Mouse (Mus musculus) CH12F3 (cell line): ENCODE measurements around the gene Slc22a5.
"Not testable (repeated sequence)": the region's sequence is repeated elsewhere in the genome, so short reads cannot be mapped to it uniquely, and the experiment has no call there.

ENCODE experiments used
- in situ Hi-C: fragments of 300-500 bp; cut with MboI; formaldehyde crosslinking; loops from 2 replicates; pipeline ENCODE4 v1.14.3; 2020; ENCODE audit warnings: low sequenced_read_pairs

Slc22a5 gene

DNA sequence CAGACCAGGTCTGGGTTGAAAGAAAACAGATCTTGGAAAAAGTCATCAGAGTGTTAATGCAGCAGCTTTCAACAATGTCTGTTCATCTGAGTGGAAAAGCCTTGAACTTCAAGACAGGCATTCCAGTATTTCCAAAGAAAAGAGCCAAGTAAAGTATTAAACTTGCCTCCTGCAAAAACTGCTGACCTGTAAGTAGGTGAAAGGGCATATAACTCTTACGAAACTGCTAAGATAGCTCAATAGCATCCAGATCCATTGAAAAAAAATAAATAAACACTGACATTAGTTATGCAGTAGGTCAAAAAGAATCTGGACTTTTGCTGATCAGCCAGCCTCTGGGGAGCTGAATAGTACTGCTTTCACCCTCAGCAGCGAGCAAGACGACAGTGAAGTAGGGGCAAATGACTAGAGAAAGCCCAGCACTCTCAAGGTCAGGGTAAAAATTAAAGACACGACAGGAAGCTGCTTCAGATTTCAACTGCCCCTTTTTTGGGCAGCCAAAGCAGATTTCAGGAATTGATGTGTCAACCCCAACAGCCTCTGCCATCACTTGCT lies 2.3 kb downstream of the Slc22a5 start:
- in situ Hi-C loops = no loop called here

DNA sequence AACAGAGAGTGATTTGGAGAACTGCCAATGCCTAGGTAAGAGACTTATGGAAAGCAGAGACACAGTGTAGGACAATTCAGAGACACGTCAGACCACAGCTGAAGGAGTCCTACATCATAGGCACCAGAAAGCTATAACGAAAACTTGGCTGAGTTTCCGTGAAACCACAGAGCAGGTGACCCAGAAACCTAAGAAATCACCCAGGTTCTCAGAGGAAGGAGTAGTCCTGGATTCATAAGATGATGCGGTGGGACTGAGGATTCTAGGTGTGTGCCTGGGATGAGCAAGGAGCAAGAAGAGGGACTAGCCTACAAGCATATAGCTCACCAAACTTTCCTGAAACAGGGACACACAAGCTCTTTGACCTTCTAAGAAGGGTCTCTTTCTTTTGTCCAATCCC lies 3.2 kb downstream of the Slc22a5 start:
- in situ Hi-C loops = no loop called here

DNA sequence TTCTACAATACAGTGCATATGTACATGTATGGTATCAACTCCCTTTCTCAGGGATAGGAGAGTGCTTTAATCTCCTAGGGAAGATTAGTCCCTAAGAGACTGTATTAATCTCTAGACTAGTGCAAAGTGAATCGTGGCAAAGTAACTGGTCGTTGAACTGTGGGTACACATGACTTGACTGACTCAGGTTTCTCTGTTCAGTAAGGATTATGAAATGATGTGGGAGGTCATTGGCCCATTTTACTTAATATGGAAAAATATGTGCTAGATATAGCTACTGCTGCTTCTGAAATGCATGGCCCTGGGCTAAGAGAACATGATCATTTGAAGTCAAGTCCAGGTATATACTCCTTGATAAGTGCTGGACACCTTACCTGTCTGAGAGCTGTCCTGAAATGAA lies 8.2 kb downstream of the Slc22a5 start:
- in situ Hi-C loops = no loop called here

DNA sequence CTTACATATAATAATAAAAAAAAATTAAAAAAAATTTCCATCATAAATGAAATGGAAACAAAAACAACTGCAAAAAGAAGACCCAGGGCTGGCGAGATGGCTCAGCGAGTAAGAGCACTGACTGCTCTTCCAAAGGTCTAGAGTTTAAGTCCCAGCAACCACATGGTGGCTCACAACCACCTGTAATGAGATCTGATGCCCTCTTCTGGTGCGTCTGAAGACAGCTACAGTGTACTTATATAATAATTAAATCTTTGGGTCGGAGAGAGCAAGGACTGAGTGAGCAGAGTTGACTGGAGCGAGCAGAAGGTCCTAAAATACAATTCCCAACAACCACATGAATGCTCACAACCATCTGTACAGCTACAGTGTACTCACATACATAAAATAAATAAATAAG lies 13.4 kb downstream of the Slc22a5 start:
- in situ Hi-C loops = not testable (repeated sequence)

DNA sequence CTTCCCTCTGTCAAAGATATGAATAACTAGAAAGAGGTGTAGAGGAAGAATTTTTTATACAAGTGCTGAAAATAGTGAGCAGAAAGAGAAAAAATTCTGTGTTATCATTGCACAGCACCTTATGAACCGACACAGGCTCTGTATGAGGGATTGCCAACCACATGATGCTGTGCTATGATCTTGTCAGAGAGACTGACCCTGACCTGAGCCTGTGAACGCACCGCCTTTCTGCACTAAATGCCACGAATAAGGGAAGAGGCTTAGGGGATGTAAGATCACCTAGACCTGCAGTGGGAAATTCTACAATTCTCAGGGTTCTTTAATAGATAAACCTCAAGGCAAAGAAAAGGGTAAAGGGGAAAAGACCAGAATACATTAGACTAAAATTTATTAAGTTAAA lies 15.0 kb downstream of the Slc22a5 start:
- in situ Hi-C loops = no loop called here

DNA sequence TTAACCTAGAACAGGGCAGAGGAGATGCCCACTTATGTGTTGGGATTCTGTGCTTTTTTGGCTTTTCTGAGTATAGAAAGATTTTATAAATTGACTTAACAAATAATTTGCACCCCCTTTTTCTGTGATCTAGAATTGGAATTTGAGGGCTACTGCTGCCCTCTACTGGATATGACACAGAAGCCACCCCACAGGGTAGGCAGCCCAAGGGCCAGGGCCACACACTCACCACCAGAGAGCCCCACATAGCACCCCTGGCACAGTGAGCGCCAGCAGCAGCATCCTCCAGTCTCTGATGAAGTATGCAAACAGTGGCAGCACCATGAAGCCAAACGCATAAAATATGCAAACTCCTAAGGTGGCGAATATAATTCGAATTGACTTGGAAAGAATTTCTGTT lies 16.8 kb downstream of the Slc22a5 start:
- in situ Hi-C loops = no loop called here

DNA sequence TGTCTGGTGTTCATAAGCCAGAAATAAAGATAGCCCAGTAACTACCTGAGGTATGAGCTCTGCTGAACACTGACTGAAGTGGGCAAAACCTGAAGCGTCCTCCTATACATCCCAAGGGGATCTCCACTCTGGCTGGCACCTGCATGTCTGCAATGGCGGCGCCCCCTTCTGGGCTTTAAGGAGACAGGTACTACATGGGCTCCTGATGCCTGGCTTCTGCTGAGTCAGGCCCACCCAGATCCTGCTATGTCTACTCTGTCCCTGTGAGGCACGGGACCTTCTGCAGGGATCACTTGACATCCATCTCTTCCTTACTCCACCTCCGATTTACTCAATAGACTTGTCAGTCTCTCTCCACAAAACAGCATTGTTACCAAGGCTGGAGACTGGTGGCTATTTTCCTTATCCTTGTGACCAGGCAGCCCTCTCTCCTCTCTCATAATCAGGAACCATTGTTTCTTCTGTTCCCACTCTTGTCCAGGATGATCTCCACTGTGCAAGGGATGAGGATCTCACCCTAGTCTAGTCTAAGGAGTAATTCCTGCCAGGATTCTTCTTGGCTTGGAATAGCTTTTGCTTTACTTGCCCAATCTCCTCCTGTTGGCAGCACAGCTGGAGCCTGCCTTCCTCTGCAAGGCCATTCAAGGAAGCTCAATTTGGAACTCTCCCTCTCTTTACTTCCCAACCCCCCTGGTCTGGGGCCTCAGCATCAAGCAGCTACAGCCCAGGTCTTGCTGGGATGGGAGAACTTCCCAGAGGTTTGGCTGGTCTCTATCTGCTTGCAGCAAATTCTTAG lies 17.4 kb downstream of the Slc22a5 start:
- in situ Hi-C loops = not testable (repeated sequence)

DNA sequence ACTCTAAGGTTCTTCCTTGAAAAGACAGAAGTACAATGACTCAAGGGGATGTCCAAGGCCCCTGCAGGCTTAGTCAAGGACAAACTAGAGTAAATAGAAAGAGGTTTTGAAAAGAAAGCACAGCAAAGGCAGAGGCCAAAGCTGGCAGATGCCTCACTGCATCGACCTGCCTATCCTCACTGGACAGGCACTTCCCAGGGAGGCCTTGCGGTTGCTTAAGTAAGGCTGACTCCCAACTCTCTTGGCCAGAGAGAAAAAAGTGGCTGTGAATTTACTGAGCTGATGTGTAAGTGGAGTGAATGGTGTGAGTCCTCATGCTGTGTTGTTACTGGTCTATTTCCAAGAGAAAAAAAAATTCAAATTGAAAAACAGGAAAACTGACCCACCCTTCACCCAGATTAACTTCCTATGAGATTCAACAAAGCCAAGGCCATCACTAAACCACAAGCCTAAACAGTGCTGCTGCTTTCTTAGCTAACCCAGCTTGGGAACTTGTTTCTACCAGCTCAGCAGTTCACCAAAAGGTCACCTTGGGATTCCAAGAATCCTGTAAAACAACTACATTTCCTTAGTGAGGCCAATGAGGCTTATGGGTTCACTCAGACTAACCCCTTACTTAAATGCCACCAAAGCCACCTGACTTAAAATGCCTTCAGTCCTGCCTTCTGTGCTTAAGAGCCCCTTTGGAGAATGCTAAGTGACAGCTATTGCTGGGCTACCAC lies 19.5 kb downstream of the Slc22a5 start:
- in situ Hi-C loops = no loop called here

DNA sequence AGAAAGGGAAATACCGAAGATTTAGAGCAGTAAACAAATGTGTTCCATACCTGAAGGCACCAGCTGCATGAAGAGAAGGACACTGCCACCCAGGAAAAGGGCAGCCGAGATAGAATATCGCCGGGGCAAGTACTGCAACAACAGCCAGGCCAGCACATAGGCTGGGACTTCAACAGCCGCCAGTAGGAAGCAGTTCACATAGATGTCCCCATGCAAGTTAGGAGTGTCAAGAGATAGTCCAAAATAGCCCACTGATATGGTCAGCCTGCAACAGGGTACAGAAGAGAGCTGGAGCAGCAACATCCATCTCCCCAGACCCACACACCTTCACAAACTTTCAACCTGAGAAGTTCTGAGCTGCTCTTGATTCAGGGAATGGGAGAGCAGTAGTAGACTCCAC lies 22.3 kb downstream of the Slc22a5 start:
- in situ Hi-C loops = no loop called here

DNA sequence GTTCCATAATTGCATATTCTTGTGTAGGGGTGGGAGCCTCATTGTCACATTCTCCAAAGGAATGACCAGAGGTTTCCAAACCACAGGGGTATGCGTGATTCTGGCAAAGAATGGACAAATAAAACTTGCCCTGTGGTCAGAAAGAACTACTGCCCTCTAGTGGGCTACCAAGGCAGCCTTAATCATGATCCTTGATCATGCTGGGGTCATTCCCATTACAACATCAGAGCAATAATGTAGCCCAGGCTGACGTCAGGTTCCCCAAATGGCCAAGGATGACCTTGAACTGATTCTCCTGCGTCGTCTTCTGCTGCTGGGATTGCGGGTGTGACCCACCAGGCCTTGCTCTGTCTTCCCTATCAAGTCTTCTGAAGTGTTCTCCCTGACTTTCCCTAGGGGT lies 23.1 kb downstream of the Slc22a5 start:
- in situ Hi-C loops = not testable (repeated sequence)

DNA sequence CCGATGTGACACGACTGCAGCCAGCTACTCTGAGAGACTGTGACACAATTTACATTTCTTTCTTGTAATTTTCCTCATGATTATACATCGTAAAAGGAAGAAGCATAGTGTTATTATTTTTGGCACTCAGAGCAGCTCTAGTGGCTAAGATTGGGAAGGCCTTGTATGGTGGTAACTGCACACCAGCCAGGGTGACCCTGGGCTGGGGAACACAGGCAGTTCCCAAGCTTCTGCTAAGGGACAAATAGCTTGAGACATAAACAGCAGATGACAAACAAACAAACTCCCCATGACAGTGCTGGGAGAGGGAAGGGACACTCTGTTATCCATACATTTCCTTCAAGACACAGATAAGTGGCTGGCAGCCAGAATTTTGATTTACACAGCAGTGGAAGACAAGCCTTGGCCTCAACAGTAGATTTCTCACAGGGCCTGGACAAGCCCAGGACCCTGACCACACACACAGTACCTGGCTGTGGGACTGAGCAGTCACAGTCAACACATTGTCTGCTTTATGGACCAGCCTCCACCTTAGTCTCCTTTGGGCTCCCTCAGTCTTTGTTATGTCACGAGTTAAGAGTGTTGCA lies 26.6 kb downstream of the Slc22a5 start:
- in situ Hi-C loops = not testable (repeated sequence)

DNA sequence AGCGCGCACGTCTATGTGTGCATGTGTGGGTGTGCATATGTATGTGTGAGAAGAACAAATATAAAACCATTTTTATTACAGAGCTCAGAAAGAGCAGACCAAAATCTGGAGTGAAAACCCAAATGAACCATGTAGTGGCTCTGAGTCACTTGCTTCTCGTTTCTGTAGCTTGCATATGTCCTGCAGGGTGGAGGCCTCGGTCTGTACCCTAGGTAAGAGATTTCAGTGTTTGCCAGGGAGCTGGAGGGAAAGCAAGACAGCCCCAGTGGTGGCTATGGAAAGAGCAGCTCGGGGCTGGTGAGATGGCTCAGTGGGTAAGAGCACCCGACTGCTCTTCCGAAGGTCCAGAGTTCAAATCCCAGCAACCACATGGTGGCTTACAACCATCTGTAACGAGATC lies 30.5 kb downstream of the Slc22a5 start:
- in situ Hi-C loops = not testable (repeated sequence)

DNA sequence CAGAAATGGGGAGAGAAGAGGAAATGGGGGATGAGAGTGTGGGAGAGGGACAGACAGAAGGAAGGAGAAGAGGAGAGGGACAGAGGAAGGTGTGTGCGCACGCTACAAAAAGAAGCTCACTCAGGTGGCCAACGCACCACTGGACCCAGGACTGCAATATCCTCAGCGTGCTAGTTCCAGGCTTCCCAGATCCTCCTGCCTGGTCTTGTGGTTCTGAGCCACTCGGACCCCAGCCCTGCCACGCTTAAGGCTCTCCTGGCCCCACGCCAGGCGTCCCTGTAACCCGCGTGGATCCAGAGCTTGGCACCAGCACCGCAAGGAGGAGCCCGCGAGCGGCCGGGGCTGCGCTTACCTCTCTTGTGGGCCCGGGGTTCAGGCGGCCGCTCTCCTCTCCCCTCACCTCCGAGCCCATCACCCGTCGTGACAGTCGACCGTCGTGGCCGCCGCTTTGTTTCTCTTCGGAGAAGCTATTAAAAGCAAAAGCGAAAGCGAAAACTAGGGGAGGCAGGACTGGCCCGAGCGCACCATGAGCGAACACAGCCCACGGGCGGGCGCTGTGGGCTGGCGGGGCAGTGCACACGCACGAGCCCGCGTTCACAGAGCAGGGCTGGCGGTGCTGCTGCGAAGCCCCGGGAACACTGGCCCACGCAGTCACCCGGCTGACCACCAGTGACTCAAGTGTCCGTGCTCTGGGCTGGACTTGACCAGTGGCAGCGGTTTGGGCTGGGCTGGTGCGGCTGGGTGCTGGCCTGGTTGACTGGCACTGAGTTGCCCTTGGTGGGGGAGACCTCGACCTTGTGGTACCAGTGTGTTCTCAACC lies 32.5 kb downstream of the Slc22a5 start, which contains the start of gene Gm12216:
Gene Gm12216 (minus strand): TSS at position 496 of the 820 bp plus-strand sequence.
- in situ Hi-C loops = loop anchor here (10.0 kb wide), 1 partner anchor 104 kb away; no protein-coding TSS in a partner anchor

DNA sequence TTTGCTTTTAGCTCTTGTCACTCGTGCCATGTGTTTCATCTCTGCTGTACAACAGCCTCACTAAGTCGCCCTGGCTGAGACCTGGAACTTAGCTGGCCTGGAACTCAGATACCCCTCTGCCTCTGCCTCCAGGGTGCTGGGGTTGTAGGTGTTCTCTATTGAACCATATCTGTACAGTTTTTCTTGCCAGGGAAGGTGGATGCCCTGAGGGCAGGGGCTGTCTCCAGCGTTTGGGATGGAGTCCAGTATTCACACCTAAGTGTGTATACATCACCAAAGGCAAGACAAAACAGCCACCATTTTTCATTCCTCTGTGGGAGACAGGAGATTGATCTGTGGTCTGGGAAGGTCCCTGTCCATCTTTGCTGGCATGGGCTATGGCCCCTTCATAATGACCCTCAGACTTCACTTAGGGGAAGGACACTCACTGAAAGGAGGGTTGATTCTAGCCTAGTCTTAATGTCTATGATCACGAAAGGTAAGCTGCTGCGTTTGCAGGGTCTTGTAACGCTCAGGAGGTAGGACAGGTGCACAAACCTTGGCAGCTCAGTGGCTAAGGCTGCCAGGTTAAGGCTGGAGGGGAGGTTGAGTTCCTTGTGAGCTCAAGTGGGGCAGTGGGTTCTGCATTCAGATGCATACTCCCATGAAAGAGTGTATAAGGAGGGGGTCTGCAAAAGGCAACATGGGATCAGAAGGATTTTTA lies 33.3 kb downstream of the Slc22a5 start:
- in situ Hi-C loops = loop anchor here (10.0 kb wide), 1 partner anchor 103 kb away; no protein-coding TSS in a partner anchor

DNA sequence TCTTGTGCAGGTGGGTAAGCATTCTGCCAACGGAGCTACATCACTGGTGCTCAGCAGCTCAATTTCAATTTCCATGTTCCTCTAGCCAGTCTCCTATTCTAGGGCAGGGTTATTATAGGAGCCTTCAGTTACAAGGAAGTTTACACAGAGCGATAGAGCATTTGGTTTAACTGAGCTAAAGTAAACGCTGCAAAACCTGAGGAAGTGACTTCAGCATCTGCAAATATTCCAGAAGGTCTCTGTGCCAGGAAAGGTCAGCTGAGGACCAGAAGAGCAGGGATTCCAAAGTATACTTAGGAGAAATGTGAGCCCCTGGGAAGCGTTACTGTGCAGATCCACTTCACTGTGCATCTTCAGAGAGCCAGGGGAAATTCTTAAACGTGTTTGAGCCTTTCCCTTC lies 37.8 kb downstream of the Slc22a5 start:
- in situ Hi-C loops = loop anchor here (10.0 kb wide), 1 partner anchor 99 kb away; no protein-coding TSS in a partner anchor

DNA sequence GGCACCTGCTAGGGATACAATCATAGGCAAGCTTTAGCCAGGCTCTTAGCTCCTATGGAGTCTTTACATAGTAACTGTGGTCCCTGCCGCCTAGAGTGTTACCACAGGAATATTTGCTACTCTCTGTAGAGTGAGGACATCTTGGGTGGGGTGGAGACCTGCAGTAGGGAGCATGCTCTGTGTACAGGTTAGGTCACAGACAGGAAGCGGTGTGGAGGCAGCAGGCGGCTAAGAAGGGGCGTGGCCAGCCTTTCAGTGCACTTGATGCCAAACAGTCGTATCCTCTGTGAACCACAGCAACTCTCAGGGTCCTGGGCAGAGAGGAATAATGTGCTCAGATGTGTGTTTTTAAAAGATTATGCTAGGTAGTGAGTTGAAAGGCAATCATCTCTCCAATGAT lies 39.7 kb downstream of the Slc22a5 start:
- in situ Hi-C loops = loop anchor here (10.0 kb wide), 1 partner anchor 97 kb away; no protein-coding TSS in a partner anchor

DNA sequence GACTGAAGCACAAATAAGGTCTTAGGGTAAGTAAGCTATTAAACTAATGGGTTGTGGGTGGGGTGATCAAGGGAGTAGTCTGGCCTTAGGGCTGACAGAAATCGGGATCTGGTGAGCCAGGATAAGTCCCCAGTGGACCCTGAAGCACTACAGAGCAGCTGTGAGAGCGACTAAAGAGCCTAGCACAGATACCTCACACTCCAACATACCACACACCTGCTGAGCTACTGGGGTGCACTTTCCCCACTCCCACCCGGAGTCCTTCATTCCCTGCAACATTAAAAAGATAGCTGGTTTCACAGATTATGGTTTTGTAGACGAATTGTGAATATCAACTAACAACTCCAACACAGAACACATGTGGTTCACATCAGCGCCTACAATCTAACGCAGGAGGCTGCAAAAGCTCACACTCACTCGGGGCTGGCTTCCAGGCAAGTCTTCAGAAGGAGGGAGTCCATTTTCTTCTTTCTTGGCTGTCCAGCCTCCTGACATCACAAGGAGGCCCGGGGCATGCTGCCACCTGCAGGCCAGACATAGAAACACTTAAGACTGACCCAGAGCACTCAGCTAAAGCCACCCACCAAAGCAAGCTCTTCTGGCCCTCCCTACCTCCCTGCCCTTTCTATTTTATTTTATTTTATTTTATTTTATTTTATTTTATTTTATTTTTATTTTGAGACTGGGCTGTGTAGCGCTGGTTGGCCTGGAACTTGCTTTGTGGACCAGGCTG lies 41.7 kb downstream of the Slc22a5 start:
- in situ Hi-C loops = loop anchor here (10.0 kb wide), 1 partner anchor 95 kb away; no protein-coding TSS in a partner anchor

DNA sequence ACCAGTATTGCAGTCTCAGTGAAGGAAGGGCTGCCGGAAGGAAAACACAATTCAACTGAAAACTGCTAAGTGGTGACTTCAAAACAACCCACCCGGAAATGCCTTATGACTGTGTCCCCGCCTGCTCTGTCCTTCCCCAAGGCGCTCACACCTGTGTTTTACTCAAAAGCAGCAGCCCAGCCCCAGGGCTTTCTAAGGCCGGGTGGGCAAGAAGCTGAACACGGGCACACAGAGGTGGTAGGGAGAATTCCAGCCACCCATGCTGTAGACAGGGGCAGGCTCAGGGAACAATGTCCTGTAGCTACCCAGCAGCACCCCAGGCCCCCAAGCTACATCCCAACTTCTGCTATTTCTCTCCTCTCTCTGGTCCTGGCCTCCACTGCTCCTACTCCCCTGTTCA lies 45.8 kb downstream of the Slc22a5 start:
- in situ Hi-C loops = no loop called here

DNA sequence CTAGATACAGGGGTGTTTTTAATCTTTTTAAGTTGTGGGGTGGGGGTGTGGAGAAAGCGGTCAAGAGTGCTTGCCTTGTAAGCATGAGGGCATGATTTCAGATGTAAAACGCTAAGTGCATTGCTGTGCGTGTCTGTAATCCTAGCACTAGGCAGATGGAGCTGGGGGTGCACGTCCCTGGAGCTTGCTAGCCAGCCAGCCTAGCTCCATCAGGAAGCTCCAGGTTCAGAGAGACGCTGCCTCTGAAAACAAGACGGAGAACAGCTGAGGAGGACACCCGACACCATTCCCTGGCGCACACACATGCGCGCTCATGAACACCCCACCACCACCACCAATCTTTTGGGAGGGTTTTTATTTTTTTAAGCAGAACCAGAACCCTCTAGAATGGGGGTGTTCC lies 48.4 kb downstream of the Slc22a5 start:
- in situ Hi-C loops = no loop called here
